Mouse (Mus musculus) layer of hippocampus, adult 8-10 months (tissue): ENCODE measurements around the gene Bcam. TPM values are rescaled to one million over a fixed set of nuclear protein-coding genes. Genes with fewer than 3 reads are reported as not detected.
"Not testable (repeated sequence)": the region's sequence is repeated elsewhere in the genome, so short reads cannot be mapped to it uniquely, and the experiment has no call there.

Source experiments
- DNase-seq, 2 experiments: peaks; one replicate each; pipeline ENCODE4 v3.0.0; 2022; ENCODE audit warnings: low spot score in 2 of 2
- total RNA-seq, 4 experiments: library from RNA; stranded (reverse); gene quantifications; 2 replicates each; pipeline ENCODE4 v1.2.4; 2022

The Bcam gene
- total RNA-seq, result 10 to 100 TPM; 11.0 to 15.2 (median 13.2) TPM

- DNase-seq, result no peak
Observed at GRCm38 (mm10) chr7:19770984-19771391, at the start of gene Bcam. Gene Bcam (minus strand): TSS chr7:19771016.

GRCm38 (mm10) chr7:19818875-19819274 lies 48.1 kb upstream of the Bcam start:
- no peak for DNase-seq

DNA sequence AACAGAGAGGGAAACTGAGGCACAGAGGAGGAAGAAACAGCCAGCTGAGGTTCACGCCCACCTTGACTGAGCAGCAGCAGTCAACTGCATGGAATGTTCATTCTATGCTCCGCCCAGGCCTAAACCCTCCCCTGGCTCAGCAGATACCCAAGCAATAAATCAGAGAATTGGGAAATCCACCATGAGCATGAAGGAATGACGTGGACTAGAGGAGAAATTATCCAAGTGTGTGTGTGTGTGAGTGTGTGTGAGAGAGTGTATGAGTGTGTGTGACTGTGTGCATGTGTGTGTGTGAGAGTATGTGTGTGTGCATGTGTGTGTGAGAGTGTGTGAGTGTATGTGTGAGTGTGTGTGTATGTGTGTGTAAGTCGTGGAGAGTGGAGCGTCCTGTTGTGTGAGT lies 47.6 kb upstream of the Bcam start:
- no peak for DNase-seq

DNA sequence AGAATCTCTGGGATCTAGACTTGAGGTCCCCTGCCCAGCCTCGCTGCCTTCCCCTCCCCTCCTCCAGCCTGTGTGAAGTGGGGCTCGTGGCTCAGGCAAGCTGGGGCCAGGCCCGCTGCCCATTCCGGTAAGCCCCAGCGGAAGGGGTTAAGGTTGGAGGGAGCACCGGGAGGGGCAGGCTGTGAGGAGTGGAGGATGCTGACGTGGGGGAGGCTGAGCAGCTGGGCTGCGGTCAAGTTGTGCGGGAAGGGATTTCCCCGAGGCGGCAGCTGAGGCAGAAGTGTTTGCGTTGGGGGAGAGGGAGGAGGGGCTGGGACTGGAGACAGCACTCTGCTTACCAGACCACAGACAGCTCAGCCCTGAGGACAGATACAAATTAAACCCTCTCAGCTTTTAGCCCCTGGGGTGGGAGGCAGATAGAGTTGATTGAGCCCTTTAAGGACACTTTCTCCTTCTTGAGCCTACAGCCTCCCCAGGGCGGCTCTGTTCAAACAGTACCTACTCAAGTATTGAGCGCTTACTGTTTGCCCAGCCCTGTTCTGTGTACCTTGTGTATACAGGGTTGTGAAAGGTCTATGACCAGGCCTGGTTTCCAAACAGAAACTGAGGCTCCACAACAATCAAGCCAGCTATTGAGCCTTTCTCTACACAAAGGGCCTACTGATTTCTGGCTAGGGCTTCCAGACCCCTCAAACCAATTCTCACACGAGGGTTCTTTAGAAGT lies 46.7 kb upstream of the Bcam start:
- no peak for DNase-seq

- DNase-seq, result peak; percentile 29 to 31
Observed at GRCm38 (mm10) chr7:19816224-19816771, 45.5 kb upstream of the Bcam start.

GRCm38 (mm10) chr7:19815296-19816223 lies 44.7 kb upstream of the Bcam start:
- no peak for DNase-seq

DNA sequence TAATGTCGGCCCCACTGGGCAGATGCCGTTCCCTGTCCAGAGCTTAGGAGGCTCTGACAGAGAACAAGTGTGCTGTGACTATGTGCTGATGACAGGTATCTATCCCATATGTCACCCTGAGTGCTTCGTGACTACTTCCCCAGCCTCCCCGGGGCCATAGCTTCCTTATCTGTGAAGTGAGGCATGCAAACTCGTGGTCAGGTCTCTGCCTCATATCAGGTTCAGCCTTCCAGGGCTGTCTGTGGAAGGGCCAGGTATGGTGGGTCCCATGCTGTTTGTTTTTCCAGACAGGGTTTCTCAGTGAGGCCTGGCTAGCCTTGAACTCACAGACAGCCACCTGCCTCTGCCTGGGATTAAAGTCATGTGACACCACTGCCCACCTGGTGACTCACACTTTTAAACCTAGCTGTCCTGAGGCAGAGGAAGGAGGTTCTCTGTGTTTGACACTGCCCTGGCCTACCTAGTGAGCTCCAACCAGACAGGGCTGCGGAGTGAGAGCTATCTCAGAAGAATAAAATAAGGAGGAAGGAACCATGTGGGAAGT lies 42.8 kb upstream of the Bcam start:
- DNase-seq, result no peak

DNA sequence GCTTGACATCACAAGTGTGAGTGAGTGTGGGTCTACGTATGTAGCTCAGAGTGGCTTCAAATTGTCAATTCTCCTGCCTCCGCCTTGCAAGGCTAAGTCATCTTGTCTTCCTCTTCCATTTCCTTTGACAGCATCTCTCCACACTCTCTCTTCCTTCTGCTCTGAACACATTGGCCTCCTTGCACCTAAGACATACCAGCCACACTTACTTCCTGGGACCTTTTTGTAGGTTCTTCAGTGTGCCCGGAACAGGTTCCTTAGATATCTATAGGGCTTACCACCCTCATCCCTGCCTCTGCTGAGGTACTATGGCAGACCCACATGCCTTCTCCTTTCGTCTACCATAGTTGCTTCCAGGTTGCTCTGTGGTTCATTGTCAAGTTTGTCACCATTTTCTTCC lies 42.3 kb upstream of the Bcam start:
- DNase-seq, result no peak

DNA sequence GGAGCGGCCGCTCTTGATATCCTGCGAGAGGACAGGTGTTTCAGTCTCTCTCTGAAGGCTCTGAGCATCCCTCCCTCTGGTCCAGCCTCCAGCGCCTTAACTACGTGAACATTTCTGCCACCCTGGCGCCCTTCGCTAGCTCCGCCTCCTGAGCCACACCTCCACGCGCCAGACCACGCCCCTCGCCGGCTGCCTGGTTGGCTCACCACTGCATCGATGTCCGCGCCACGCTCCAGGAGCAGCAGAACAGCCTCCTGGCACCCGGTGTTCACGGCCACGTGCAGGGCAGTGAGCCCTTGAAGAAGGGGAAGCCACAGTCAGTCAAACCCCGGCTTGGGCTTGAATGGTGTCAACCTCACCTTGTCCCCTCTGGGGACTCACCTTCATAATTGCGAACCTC lies 40.3 kb upstream of the Bcam start:
- no peak for DNase-seq

GRCm38 (mm10) chr7:19809369-19809768 lies 38.6 kb upstream of the Bcam start:
- no peak for DNase-seq

GRCm38 (mm10) chr7:19806356-19806969 lies 35.6 kb upstream of the Bcam start:
- DNase-seq, result no peak

DNA sequence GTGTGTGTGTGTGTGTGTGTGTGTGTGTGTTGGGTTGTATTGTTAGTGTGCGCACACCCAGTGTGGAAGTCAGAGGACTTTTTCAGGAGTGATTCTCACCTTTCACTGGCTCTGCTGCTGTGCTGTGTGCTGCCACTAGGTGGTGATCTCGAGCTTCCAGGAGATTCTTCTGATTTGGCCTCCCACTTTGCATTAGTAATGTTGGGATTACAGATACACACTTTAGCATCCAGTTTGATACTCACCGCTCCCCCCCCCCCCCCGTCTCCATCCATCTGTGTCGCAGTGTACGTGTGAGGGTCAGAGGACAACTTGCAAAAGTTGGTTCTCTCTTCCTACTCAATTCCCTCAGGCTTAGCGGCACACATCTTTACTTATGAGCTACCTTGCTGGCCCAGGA lies 32.2 kb upstream of the Bcam start:
- peak in 1 of 2 experiments; percentile 70 for DNase-seq

- peak in 1 of 2 experiments; percentile 26 for DNase-seq
Observed at GRCm38 (mm10) chr7:19800764-19801163, 29.9 kb upstream of the Bcam start.

GRCm38 (mm10) chr7:19796697-19797588 lies 26.1 kb upstream of the Bcam start, which contains the start of gene Cblc:
Gene Cblc (minus strand): TSS chr7:19796809.
- DNase-seq, result peak in 1 of 2 experiments; percentile 35

DNA sequence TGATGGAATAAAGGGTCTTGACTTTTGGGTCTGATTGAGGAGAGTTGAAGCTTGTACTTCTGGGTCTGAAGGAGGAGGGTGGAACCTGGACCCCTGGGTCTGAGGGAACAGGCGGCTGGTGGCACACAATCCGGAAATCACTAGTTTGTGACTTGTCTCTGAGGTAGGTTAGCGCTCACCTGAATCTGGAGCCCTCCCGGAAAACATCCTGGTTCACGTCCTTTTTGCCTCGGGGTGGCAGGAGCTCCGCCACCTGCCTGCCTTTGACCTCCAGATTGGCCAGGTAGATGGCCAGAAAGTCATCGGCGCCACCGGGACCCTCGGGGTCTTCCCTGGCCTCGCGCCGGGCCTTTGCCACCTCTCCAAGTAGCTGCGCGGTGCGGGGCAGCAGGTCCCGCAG lies 25.4 kb upstream of the Bcam start:
- no peak for DNase-seq

DNA sequence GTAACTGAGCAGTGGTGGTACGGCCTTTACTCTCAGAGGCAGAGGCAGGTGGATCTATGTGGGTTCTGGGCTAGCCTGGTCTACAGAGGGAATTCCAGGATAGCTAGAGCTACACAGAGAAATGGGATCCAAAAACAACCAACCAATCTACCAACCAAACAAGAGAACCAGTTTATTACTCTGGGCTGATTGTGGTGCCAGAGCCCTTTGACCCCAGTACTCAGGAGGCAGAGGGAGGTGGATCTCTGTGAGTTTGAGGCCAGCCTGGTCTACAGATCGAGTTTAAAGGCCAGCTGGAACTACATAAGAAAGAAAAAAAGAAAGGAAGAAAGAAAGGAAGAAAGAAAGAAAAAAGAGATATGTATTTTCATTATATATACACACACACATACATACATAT lies 24.4 kb upstream of the Bcam start:
- no peak for DNase-seq

DNA sequence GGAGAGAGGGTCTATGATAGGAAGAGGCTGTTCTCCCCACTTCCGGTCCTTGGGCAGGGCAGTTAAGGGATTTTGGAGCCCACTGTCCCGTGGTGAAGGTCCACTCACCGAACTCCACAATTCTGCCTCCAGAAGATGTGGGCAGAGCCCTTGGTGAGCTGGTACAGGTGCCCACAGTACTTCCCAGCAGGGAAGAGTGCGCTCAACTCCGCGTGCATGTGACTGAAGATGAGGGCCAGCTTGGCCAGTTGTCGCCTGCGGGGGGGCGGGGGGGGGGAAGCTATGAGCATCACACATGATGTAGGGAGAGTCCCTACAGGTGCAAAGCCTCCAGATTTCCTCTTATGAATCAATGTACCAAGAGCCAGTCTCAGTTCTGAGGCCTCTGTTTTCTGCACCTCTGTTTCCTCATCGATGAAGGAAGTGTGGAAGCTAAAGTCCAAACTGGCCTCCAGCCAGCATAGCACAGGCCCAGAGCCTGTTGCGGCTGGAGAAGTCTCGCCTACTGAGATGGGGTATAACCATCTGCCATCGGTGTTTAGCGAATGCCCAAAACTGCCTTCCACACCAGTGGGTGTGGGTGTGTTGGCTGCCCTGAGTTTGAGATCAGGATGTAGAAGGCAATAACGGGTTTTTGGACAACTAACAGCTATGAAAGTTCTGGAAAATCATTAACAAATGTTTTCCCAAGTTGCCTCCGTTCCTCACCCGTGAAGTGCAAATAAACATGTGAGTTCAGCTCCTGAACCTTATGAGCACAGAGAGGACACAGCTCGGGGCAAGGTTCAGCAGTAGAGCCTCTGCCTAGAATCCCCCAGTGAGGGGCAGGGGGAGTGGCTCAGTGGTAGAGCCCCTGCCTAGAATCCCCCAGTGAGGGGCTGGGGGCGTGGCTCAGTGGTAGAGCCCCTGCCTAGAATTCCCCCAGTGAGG lies 22.1 kb upstream of the Bcam start:
- no peak for DNase-seq

DNA sequence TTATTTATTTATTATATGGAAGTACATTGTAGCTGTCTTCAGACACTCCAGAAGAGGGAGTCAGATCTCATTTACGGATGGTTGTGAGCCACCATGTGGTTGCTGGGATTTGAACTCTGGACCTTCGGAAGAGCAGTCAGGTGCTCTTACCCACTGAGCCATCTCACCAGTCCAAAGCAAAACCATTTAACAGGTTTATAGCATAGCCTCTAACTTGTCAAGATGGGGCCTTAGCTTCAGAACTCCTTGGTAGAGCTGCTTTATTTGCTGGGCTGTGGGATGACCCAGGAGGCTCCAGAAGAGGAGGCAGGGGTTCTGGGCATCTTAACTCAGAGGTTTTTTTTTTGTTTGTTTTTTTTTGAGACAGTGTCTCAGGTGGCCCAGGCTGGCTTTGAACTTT lies 20.7 kb upstream of the Bcam start:
- not testable (repeated sequence) for DNase-seq

GRCm38 (mm10) chr7:19789904-19790347 lies 19.1 kb upstream of the Bcam start:
- peak; percentile 49 to 79 for DNase-seq
